Mouse (Mus musculus) neutrophil, adult 5-6 weeks (primary cell): ENCODE data around the gene Dab2. TPM values are rescaled to one million over a fixed set of nuclear protein-coding genes. Genes with fewer than 3 reads are reported as not detected.

Experiments
- ATAC-seq: fragments of 151-379, 151-347 bp; 2 replicates; pipeline ENCODE4 v1.8.0; 2017; ENCODE audit warnings: mild to moderate bottlenecking, moderate TSS enrichment; ENCODE audit not compliant: insufficient number of reproducible peaks, poor library complexity, low FRiP score, severe bottlenecking; ENCODE audit errors: extremely low read depth
- total RNA-seq: library from RNA; stranded (forward); fragments of 200-1000 nt; gene quantifications from 2 replicates; pipeline ENCODE4 v1.2.3, GENCODE M21; 2017

Dab2 gene
- total RNA-seq, 1 experiment from 2014 or later, result not detected

DNA sequence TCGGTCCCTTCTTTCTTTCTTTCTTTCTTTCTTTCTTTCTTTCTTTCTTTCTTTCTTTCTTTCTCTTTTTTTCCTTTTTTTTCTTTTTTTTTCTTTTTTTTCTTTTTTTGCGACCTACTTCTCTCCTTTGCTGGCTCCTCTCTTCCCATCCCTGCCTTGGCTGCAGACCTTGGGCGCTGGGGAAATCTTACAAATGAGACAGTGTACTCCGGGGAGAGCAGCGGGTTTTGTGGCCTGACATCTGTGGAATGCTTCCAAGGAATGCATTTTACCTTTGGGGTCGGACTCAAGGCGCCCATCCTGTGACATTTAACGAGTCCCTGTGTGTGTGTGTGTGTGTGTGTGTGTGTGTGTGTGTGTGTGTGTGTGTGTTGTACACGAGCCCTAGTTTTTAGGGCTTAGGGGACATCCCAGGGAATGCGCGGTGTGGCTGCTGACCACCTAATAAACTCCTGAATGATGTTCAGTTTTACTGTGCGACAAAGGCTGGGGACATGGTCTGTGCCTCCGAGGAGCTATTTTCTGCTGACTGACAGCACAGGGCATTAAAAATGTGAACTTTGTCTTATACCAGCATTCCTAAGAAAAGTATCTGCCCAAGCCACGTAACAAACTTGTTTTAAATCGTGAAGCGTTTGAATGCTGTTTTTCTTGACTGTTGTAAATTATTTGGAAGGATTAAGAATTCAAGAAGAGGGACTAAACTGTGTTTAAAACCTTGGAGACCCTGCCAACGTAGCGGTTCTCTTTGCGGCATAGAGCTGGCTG lies 87.6 kb downstream of the Dab2 start:
- ATAC-seq, result no peak

GRCm38 (mm10) chr15:6387729-6388070 lies 88.1 kb downstream of the Dab2 start:
- no peak for ATAC-seq

DNA sequence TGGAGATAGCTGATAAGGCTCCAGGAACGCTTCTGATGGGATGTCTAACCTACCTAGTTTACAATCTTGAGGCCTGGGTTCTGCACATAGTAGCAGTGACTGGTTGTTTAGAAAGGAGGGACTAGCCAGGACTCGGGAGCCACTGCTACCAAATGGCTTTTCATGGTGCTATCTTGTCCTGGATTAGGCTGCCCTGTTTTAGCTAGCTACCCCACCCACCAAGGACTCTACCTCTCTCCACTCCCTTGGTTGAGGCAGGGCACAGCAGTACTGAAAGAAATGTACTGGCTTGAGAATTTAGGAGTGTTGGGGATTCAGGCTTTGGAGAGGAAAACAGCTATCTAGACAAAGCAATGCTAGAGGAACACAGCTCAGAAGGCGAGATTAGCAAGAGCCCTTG lies 88.6 kb downstream of the Dab2 start:
- ATAC-seq, result no peak

GRCm38 (mm10) chr15:6388631-6389030 lies 89.0 kb downstream of the Dab2 start:
- no peak for ATAC-seq

DNA sequence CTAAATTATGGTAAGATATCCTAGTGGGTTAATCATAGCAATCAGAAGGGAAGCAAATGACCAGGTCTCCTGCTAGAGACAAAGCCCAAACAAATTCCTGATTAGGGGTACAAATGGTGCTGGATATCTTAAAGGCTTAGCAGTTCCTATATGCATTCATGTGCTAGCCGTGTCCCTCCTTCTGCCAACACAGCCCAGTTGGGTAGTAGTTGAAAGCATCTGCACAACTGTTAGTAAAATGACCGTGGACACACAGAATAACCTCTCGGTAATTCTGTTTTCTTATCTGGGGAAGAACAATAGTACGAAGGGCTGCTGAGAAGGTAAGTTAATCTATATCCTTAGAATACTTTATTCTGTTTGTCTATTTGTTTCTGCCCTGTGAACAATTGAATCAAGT lies 90.5 kb downstream of the Dab2 start:
- ATAC-seq, result no peak

DNA sequence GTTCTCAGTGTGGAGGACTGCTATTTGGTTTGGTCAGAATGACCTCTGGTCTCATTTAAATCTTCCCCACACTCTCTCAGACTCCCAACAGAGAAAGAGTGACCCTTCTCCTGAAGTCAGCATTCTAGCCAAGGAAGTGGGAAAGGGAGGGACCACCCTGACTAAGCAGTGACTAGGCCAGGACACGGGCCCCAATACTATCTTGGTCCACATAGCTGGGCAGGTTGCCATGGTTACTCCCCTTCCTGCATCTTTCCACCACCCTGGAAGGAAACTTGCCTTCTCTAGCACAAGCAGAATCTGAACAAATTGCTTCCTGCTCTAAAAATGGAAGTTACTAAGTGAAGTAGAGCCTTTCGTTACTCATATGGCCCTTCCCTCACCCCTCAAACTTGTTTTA lies 91.1 kb downstream of the Dab2 start:
- ATAC-seq, result no peak

DNA sequence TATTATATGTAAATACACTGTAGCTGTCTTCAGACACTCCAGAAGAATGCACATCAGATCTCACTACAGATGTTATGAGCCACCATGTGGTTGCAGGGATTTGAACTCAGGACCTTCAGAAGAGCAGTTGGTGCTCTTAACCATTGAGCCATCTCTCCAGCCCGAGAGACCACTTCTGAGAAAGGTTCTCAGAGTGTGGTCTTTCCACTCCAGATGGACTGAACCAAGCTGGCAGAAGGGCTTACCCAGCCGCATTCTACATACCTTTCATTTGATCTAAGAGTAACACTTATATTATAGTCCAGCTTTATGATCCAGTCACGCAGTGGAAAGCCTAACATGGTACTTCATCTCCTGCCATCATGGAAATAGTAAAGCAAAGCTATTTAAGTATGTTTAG lies 92.3 kb downstream of the Dab2 start:
- ATAC-seq, result no peak

DNA sequence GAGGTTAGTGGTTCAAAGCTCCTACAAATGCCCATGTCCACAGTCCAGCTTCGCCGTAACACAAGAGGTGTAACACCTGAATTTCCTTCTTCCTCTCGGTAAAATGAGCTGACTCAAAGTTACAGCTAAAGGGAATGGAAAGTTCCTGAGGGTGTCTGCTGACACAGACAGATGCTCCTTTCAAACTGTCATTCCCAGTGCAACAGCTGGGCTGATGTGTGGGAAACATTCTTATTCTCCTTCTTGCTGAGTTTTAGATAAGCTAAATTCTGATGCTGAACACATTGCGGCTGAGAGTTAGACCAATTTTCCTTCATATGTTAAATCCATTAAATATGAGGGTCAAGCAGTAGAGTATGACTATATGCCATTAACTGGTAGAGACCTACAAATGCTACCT lies 94.0 kb downstream of the Dab2 start:
- ATAC-seq, result no peak

GRCm38 (mm10) chr15:6398211-6398610 lies 98.6 kb downstream of the Dab2 start:
- no peak for ATAC-seq

DNA sequence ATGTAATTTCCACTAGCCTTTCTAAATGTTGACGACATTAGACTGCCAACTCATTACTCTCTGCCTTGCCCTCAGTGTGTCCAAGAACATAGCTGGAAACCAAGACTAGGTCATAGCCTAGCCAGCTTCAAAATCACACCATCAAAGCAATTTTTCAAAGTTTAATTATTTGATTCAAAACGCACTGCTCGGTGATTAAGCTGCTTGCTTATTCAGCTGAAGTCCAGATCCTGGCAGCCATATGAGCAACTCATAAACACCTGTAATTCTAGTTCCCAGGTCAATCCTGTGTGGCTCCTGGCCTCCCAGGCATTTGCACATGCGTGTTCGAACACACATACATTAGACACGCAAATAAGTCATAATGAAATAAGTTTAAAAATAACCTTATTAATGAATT lies 99.3 kb downstream of the Dab2 start:
- no peak for ATAC-seq

DNA sequence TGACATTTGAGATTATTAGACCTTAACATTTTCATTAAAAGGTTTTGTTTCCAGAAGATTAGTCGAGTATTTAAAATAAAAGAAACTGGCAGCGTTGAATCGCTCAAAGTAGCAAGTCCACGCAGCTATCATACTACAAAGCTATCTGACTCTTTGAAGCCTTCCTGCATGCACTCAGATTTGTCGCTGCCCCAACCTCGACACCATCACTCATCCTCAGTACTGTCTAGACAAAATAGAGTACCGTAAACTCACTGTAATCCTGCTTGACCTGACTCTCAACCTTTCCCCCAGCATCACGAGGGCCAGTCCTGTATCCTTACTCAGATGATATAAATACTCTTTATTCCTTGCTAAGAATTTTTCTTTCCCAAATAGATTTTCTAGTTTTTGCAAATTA lies 100.5 kb downstream of the Dab2 start:
- no peak for ATAC-seq

DNA sequence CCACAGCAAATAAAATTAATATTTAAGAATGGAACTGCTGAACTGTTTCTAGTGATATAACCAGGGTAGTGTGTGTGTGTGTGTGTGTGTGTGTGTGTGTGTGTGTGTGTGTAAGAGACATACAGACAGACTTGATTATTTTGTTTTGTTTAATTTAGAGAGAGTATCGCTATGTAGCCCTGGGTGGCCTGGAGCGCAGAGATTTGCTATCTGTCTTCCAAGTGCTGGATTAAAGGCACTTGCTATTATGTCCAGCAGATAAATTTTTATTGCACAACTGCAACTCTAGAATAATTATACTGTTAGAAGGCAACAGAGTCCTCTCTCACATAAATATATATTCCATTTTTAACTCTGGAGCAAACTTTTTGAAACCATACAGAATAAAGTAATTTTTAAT lies 102.8 kb downstream of the Dab2 start:
- ATAC-seq, result no peak

- ATAC-seq, result no peak
Measured at GRCm38 (mm10) chr15:6404172-6404571, 104.6 kb downstream of the Dab2 start.

GRCm38 (mm10) chr15:6406771-6407170 lies 107.2 kb downstream of the Dab2 start:
- no peak for ATAC-seq

DNA sequence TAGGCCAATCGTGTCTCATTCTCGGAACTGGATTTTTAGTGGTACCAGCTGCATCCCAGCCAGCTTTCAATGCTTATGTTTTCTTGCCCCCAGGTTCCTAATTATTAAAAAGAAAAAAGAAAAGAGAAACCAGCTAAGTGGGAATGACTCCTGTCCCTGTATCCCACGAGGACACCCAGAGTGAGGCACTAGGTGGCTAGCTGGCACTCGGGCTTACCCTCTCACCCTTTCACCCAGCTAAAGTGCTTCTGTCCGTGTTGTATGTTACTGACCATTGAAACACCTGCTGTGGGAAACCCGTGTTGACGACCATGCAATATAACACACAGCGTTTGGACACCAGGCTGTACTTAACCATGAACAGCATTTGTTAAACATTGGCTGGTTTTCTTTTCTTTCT lies 109.4 kb downstream of the Dab2 start:
- ATAC-seq, result no peak

- ATAC-seq, result no peak
Measured at GRCm38 (mm10) chr15:6410161-6410560, 110.6 kb downstream of the Dab2 start.

DNA sequence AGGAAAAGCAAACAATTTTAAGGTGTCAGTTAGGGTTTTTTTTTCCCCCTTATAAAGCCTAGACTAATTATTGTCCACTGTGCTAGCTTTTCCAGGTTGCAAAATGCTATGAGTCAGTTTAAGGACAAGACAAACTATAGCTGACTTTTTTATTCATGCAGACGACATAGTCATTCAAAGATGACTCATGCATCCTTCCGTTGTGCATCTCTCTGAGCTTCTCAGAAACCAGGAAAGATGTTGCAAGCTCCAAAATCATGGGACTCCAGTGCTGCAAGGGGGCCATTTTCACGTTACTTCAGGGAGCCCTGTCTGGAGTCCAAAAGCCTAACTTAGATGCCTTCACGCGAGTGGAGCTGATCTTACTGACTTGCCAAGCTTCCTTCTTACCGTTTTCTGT lies 111.7 kb downstream of the Dab2 start:
- ATAC-seq, result no peak

GRCm38 (mm10) chr15:6415317-6415716 lies 115.7 kb downstream of the Dab2 start:
- no peak for ATAC-seq

DNA sequence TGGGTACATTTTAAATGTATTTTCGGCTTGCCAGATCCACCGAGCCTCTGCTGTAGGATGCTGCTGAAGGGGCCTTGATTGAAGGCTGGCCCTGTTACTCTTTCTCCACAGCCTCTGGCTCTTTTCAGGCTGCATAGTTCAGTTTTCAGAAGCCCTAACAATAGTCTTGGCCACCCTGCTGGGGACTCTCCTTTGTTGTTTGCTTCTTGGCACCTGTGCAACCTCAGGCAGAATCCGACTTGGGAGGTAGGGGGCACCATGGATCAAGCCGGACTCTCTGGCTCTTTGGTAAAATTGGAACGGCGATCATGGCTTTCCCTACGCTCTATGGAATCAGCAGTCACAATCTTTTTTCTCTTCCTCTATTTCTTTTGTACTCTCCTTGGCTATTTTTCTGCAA lies 132.2 kb downstream of the Dab2 start:
- no peak for ATAC-seq

GRCm38 (mm10) chr15:6432411-6432810 lies 132.8 kb downstream of the Dab2 start:
- no peak for ATAC-seq

- ATAC-seq, result no peak
Measured at GRCm38 (mm10) chr15:6435281-6435680, 135.7 kb downstream of the Dab2 start.
